Mouse (Mus musculus): Measurements from ENCODE around the gene Ren1.
"Not testable (repeated sequence)": the region's sequence is repeated elsewhere in the genome, so short reads cannot be mapped to it uniquely, and the experiment has no call there.

Gene Ren1

GRCm38 (mm10) chr1:133350210-133350609, at the start of gene Ren1:
TSS of gene Ren1 (plus strand) at chr1:133350510.
- DNase-seq (ENCODE audit: low spot score): no peak

- no peak for DNase-seq (ENCODE audit: low spot score)
These were observed 47.8 kb upstream of the Ren1 start for GRCm38 (mm10) chr1:133302540-133302939.

- peak; percentile 90 for DNase-seq (ENCODE audit: low spot score)
These were observed 43.5 kb upstream of the Ren1 start for GRCm38 (mm10) chr1:133306842-133307241.

- no peak for DNase-seq (ENCODE audit: low spot score)
These were observed 43.0 kb upstream of the Ren1 start for GRCm38 (mm10) chr1:133307318-133307717.

GRCm38 (mm10) chr1:133309652-133310267, 40.5 kb upstream of the Ren1 start, which contains the start of gene Golt1a:
TSS of gene Golt1a (plus strand) at chr1:133309800.
- DNase-seq (ENCODE audit: low spot score): no peak

GRCm38 (mm10) chr1:133311240-133311639, 39.1 kb upstream of the Ren1 start:
- DNase-seq (ENCODE audit: low spot score): no peak

GRCm38 (mm10) chr1:133311946-133312345, 38.4 kb upstream of the Ren1 start:
- no peak for DNase-seq (ENCODE audit: low spot score)

- DNase-seq (ENCODE audit: low spot score): peak; percentile 87
These were observed 35.9 kb upstream of the Ren1 start for GRCm38 (mm10) chr1:133314364-133314763.

GRCm38 (mm10) chr1:133315775-133316174, 34.5 kb upstream of the Ren1 start:
- DNase-seq (ENCODE audit: low spot score): no peak

GRCm38 (mm10) chr1:133316577-133316976, 33.7 kb upstream of the Ren1 start:
- no peak for DNase-seq (ENCODE audit: low spot score)

GRCm38 (mm10) chr1:133317149-133317548, 33.2 kb upstream of the Ren1 start:
- DNase-seq (ENCODE audit: low spot score): no peak

- peak; percentile 69 for DNase-seq (ENCODE audit: low spot score)
These were observed 28.9 kb upstream of the Ren1 start, which contains the start of gene Kiss1 for GRCm38 (mm10) chr1:133321267-133321925. TSS of gene Kiss1 (plus strand) at chr1:133321875.

GRCm38 (mm10) chr1:133323333-133323732, 27.0 kb upstream of the Ren1 start:
- no peak for DNase-seq (ENCODE audit: low spot score)

- DNase-seq (ENCODE audit: low spot score): no peak
These were observed 24.4 kb upstream of the Ren1 start for GRCm38 (mm10) chr1:133325951-133326350.

- DNase-seq (ENCODE audit: low spot score): no peak
These were observed 23.2 kb upstream of the Ren1 start for GRCm38 (mm10) chr1:133327094-133327493.

- no peak for DNase-seq (ENCODE audit: low spot score)
These were observed 22.0 kb upstream of the Ren1 start for GRCm38 (mm10) chr1:133328299-133328795.

- DNase-seq (ENCODE audit: low spot score): no peak
These were observed 21.2 kb upstream of the Ren1 start for GRCm38 (mm10) chr1:133328896-133329637.

- no peak for DNase-seq (ENCODE audit: low spot score)
These were observed 20.7 kb upstream of the Ren1 start for GRCm38 (mm10) chr1:133329638-133329964.

GRCm38 (mm10) chr1:133331142-133331541, 19.2 kb upstream of the Ren1 start:
- DNase-seq (ENCODE audit: low spot score): no peak

GRCm38 (mm10) chr1:133332656-133333430, 17.5 kb upstream of the Ren1 start:
- no peak for DNase-seq (ENCODE audit: low spot score)

- no peak for DNase-seq (ENCODE audit: low spot score)
These were observed 16.4 kb upstream of the Ren1 start for GRCm38 (mm10) chr1:133333937-133334336.

- DNase-seq (ENCODE audit: low spot score): not testable (repeated sequence)
These were observed 9.9 kb upstream of the Ren1 start for GRCm38 (mm10) chr1:133340403-133340802.
